Mouse (Mus musculus) midbrain, embryonic 12.5 days (tissue): ENCODE data around the gene Traip. TPM values are rescaled to one million over a fixed set of nuclear protein-coding genes. Genes with fewer than 3 reads are reported as not detected.

Source experiments
- ATAC-seq: fragments of 200-750 bp; cut with Nextera tagmentation; 2 replicates; pipeline ENCODE4 v1.8.0; 2017; ENCODE audit warnings: low read depth, moderate TSS enrichment, moderate library complexity; ENCODE audit not compliant: low FRiP score
- H3K27ac ChIP-seq: fragments of 300-500 bp; sonication (generic); replicated peaks from 2 replicates; pipeline ENCODE4 v1.5.1; 2016; ENCODE audit warnings: mild to moderate bottlenecking
- H3K27me3 ChIP-seq: fragments of 300-500 bp; sonication (generic); 2 replicates; pipeline ENCODE4 v1.6.1; 2016; ENCODE audit warnings: mild to moderate bottlenecking
- H3K36me3 ChIP-seq: fragments of 300-500 bp; sonication (generic); 2 replicates; pipeline ENCODE4 v1.6.1; 2016
- H3K4me1 ChIP-seq: fragments of 300-500 bp; sonication (generic); 2 replicates; pipeline ENCODE4 v1.6.1; 2016
- H3K4me2 ChIP-seq: fragments of 300-500 bp; sonication (generic); replicated peaks from 2 replicates; pipeline ENCODE4 v1.6.1; 2016; ENCODE audit warnings: mild to moderate bottlenecking, moderate library complexity
- H3K4me3 ChIP-seq: fragments of 300-500 bp; sonication (generic); 2 replicates; pipeline ENCODE4 v1.5.1; 2016; ENCODE audit warnings: mild to moderate bottlenecking
- H3K9ac ChIP-seq: fragments of 300-500 bp; sonication (generic); replicated peaks from 2 replicates; pipeline ENCODE4 v1.6.1; 2016; ENCODE audit warnings: mild to moderate bottlenecking, moderate library complexity
- H3K9me3 ChIP-seq: fragments of 300-500 bp; sonication (generic); 2 replicates; pipeline ENCODE4 v1.6.1; 2016; ENCODE audit warnings: mild to moderate bottlenecking
- WGBS: fragments of 180-500 bp; shearing (Covaris S2); methylation state at CpG from one replicate; pipeline ENCODE4 v1.1.7; 2016; 5-methylcytosine and 5-hydroxymethylcytosine counted together
- polyA plus RNA-seq: library from polyadenylated mRNA; unstranded; fragments of >200 nt; fragmentation: Nextera tagmentation; extraction: Ambion mirVana; gene quantifications from 2 replicates; pipeline ENCODE4 v1.2.1, GENCODE M21; 2016

Gene Traip
- polyA plus RNA-seq, 1 experiment from 2014 or later, result 23.3 TPM

- Histone ChIP-seq H3K4me3 (no peak overlapping the region), H3K4me2 (0 out of 2 replicates have a peak overlapping the region, but pooled peaks have one; percentile 4), H3K9ac (no peak overlapping the region), H3K27ac (no peak overlapping the region), H3K36me3 (no peaks in the 10 kb centered on the region), H3K27me3 (peaks cover 11% of the 10 kb centered on the region; the same call in 1 of the 2 replicates), H3K4me1 (peaks cover 8% of the 10 kb centered on the region; the same call in 1 of the 2 replicates), H3K9me3 (no peaks in the 10 kb centered on the region)
- 37% methylated on average over 13 of the region's 13 CpGs for WGBS
- peak; percentile 41; the same call in 1 of the 2 replicates for ATAC-seq
Measured at GRCm38 (mm10) chr9:107917895-107918608, 31.9 kb upstream of the Traip start.

- Histone ChIP-seq H3K4me1 (peaks cover 10% of the 10 kb centered on the region), H3K9me3 (no peaks in the 10 kb centered on the region), H3K4me3 (no peak overlapping the region), H3K9ac (no peak overlapping the region), H3K27ac (no peak overlapping the region), H3K36me3 (no peaks in the 10 kb centered on the region), H3K4me2 (no peak overlapping the region), H3K27me3 (peaks cover 11% of the 10 kb centered on the region; the same call in 1 of the 2 replicates)
- no peak for ATAC-seq
- 81% methylated on average over 6 of the region's 6 CpGs for WGBS
Measured at GRCm38 (mm10) chr9:107918884-107919283, 31.1 kb upstream of the Traip start.

- Histone ChIP-seq H3K9ac (no peak overlapping the region), H3K36me3 (no peaks in the 10 kb centered on the region), H3K4me3 (no peak overlapping the region), H3K4me2 (no peak overlapping the region), H3K27ac (no peak overlapping the region), H3K27me3 (peaks cover 11% of the 10 kb centered on the region; the same call in 1 of the 2 replicates), H3K9me3 (no peaks in the 10 kb centered on the region), H3K4me1 (peaks cover 14% of the 10 kb centered on the region)
- 82% methylated on average over 5 of the region's 5 CpGs for WGBS
- no peak for ATAC-seq
Measured at GRCm38 (mm10) chr9:107919441-107919840, 30.5 kb upstream of the Traip start.

- ATAC-seq, result no peak
- peaks cover 21% of the 10 kb centered on the region for H3K4me1 ChIP-seq
Measured at GRCm38 (mm10) chr9:107923021-107923420, 26.9 kb upstream of the Traip start.

GRCm38 (mm10) chr9:107923956-107924355 lies 26.0 kb upstream of the Traip start:
- H3K9me3 ChIP-seq, result no peaks in the 10 kb centered on the region
- H3K4me1 ChIP-seq, result peaks cover 17% of the 10 kb centered on the region
- H3K27me3 ChIP-seq, result peaks cover 2% of the 10 kb centered on the region; the same call in 1 of the 2 replicates
- no peak overlapping the region for H3K9ac ChIP-seq
- ATAC-seq, result no peak
- WGBS, result 41% methylated on average over 6 of the region's 6 CpGs
- no peak overlapping the region for H3K4me3 ChIP-seq
- H3K27ac ChIP-seq, result peak overlapping the region; percentile 30; the same call in 1 of the 2 replicates
- H3K36me3 ChIP-seq, result no peaks in the 10 kb centered on the region
- no peak overlapping the region for H3K4me2 ChIP-seq

More at GRCm38 (mm10) chr9:107923021-107923420, 26.9 kb upstream of the Traip start:
- Histone ChIP-seq H3K4me3 (no peak overlapping the region), H3K9me3 (no peaks in the 10 kb centered on the region), H3K27me3 (peaks cover under 1% of the 10 kb centered on the region; the same call in 1 of the 2 replicates), H3K9ac (no peak overlapping the region), H3K27ac (no peak overlapping the region), H3K4me2 (no peak overlapping the region), H3K36me3 (no peaks in the 10 kb centered on the region)
- 41% methylated on average over 7 of the region's 7 CpGs for WGBS

- H3K27me3 ChIP-seq, result peaks cover 2% of the 10 kb centered on the region; the same call in 1 of the 2 replicates
- no peaks in the 10 kb centered on the region for H3K9me3 ChIP-seq
- 31% methylated on average over 2 of the region's 3 CpGs for WGBS
- H3K9ac ChIP-seq, result no peak overlapping the region
- H3K4me1 ChIP-seq, result peaks cover 17% of the 10 kb centered on the region
- H3K4me2 ChIP-seq, result no peak overlapping the region
- H3K4me3 ChIP-seq, result no peak overlapping the region
- H3K27ac ChIP-seq, result no peak overlapping the region; the same call in 1 of the 2 replicates
- ATAC-seq, result peak; percentile 34; the same call in 1 of the 2 replicates
- no peaks in the 10 kb centered on the region for H3K36me3 ChIP-seq
Measured at GRCm38 (mm10) chr9:107925251-107925650, 24.7 kb upstream of the Traip start.

- no peaks in the 10 kb centered on the region for H3K9me3 ChIP-seq
- H3K36me3 ChIP-seq, result no peaks in the 10 kb centered on the region
- no peak for ATAC-seq
- peaks cover 2% of the 10 kb centered on the region; the same call in 1 of the 2 replicates for H3K27me3 ChIP-seq
- no peak overlapping the region for H3K4me2 ChIP-seq
- WGBS, result 66% methylated on average over 9 of the region's 9 CpGs
- H3K27ac ChIP-seq, result no peak overlapping the region
- H3K4me3 ChIP-seq, result no peak overlapping the region
- H3K9ac ChIP-seq, result no peak overlapping the region
- peaks cover 17% of the 10 kb centered on the region for H3K4me1 ChIP-seq
Measured at GRCm38 (mm10) chr9:107926920-107927420, 23.0 kb upstream of the Traip start.

- H3K27ac ChIP-seq, result no peak overlapping the region
- no peak for ATAC-seq
- H3K4me3 ChIP-seq, result no peak overlapping the region
- peaks cover 21% of the 10 kb centered on the region for H3K4me1 ChIP-seq
- no peaks in the 10 kb centered on the region for H3K9me3 ChIP-seq
- H3K27me3 ChIP-seq, result peaks cover 2% of the 10 kb centered on the region; the same call in 1 of the 2 replicates
- no peak overlapping the region for H3K4me2 ChIP-seq
- no peaks in the 10 kb centered on the region for H3K36me3 ChIP-seq
- H3K9ac ChIP-seq, result no peak overlapping the region
- 84% methylated on average over 5 of the region's 5 CpGs for WGBS
Measured at GRCm38 (mm10) chr9:107927749-107928148, 22.2 kb upstream of the Traip start.

- Histone ChIP-seq H3K9ac (no peak within 1 kb of the TSS), H3K4me1 (peaks cover 21% of the 10 kb centered on the region), H3K36me3 (no peaks in the 10 kb centered on the region), H3K9me3 (no peaks in the 10 kb centered on the region), H3K27ac (no peak within 1 kb of the TSS), H3K4me3 (no peak within 1 kb of the TSS), H3K27me3 (peaks cover 2% of the 10 kb centered on the region; the same call in 1 of the 2 replicates), H3K4me2 (no peak within 1 kb of the TSS)
- ATAC-seq, result no peak
- WGBS, result 76% methylated on average over 3 of the region's 3 CpGs
Measured at GRCm38 (mm10) chr9:107928169-107928568, 21.8 kb upstream of the Traip start, which contains the start of gene Actl11. Gene Actl11 (plus strand): TSS chr9:107928469.

GRCm38 (mm10) chr9:107932221-107932620 lies 17.7 kb upstream of the Traip start:
- peaks cover 30% of the 10 kb centered on the region for H3K27me3 ChIP-seq
- H3K4me1 ChIP-seq, result peaks cover 23% of the 10 kb centered on the region
- H3K9ac ChIP-seq, result no peak overlapping the region
- no peaks in the 10 kb centered on the region for H3K9me3 ChIP-seq
- no peaks in the 10 kb centered on the region for H3K36me3 ChIP-seq
- no peak overlapping the region for H3K4me3 ChIP-seq
- H3K4me2 ChIP-seq, result no peak overlapping the region
- H3K27ac ChIP-seq, result no peak overlapping the region
- no peak for ATAC-seq
- 70% methylated on average over 4 of the region's 4 CpGs for WGBS

- WGBS, result 93% methylated on average over 11 of the region's 11 CpGs
- H3K36me3 ChIP-seq, result no peaks in the 10 kb centered on the region
- no peak overlapping the region for H3K9ac ChIP-seq
- no peak overlapping the region for H3K4me2 ChIP-seq
- no peak overlapping the region for H3K4me3 ChIP-seq
- H3K4me1 ChIP-seq, result peaks cover 26% of the 10 kb centered on the region
- H3K9me3 ChIP-seq, result no peaks in the 10 kb centered on the region
- H3K27ac ChIP-seq, result no peak overlapping the region
- peaks cover 33% of the 10 kb centered on the region for H3K27me3 ChIP-seq
- ATAC-seq, result no peak
Measured at GRCm38 (mm10) chr9:107934146-107934545, 15.8 kb upstream of the Traip start.

- Histone ChIP-seq H3K4me3 (peak within 1 kb of the TSS; percentile 50), H3K27ac (no peak within 1 kb of the TSS), H3K36me3 (no peaks in the 10 kb centered on the region), H3K9me3 (no peaks in the 10 kb centered on the region), H3K9ac (peak within 1 kb of the TSS; percentile 63), H3K27me3 (peaks cover 33% of the 10 kb centered on the region), H3K4me1 (peaks cover 26% of the 10 kb centered on the region), H3K4me2 (peak within 1 kb of the TSS; percentile 72)
- 7% methylated on average over 3 of the region's 3 CpGs for WGBS
- peak; percentile 23; the same call in 1 of the 2 replicates for ATAC-seq
Measured at GRCm38 (mm10) chr9:107935374-107935773, 14.6 kb upstream of the Traip start, which contains the start of gene Camkv. Gene Camkv (plus strand): TSS chr9:107935674.
